Comparison of ENCODE assay signal across 9 mouse cellular contexts in genomic region chr16:59559300-59560200, GRCm38 (mm10). TPM values are rescaled to one million over a fixed set of nuclear protein-coding genes. Genes with fewer than 3 reads are reported as not detected.
DNase-seq lines count a peak whose midpoint lies in the region; ATAC-seq and TF ChIP-seq lines count a peak whose summit lies in the region.
"Had no signal": no experiment of that assay in that cellular context is flagged by ENCODE, and none has a peak within 500 bp of the region (broad histone marks: within the 10 kb centered on the region; RNA-seq: fewer than 3 reads in every experiment).

No protein-coding gene starts in this region.

- no peak for DNase-seq in hindbrain, postnatal 0 days (ENCODE audit: low spot score)
- no peak for DNase-seq in intestine, embryonic 14.5 days (ENCODE audit: low spot score)
- peak; percentile 80 for DNase-seq in lung, embryonic 14.5 days
- no peak for DNase-seq in cerebellum, postnatal 10 days
- DNase-seq in midbrain, postnatal 0 days (ENCODE audit: low spot score): no peak
- DNase-seq in spleen, postnatal 10 days (ENCODE audit: low spot score in 2 of 2): no peak
- DNase-seq: cerebellum, postnatal 25 days had no signal

- no peaks in the 10 kb centered on the region for H3K4me1 ChIP-seq in hindbrain, embryonic 16.5 days (ENCODE audit: control insufficient read depth, insufficient read depth, low read depth, low read length)
- no peaks in the 10 kb centered on the region for H3K4me1 ChIP-seq in hindbrain, postnatal 0 days (ENCODE audit: insufficient read depth, low read length)
- no peaks in the 10 kb centered on the region; the same call in none of the 2 replicates for H3K4me1 ChIP-seq in intestine, embryonic 14.5 days (replicated peaks; ENCODE audit: control insufficient read depth, insufficient read depth, low read length)
- H3K4me1 ChIP-seq in lung, embryonic 14.5 days (ENCODE audit: insufficient read depth): no peaks in the 10 kb centered on the region
- peaks cover 3% of the 10 kb centered on the region; the same call in 1 of the 2 replicates for H3K4me1 ChIP-seq in stomach, embryonic 14.5 days (ENCODE audit: control insufficient read depth, insufficient read depth, low read length)
- no peaks in the 10 kb centered on the region for H3K4me1 ChIP-seq in midbrain, postnatal 0 days (ENCODE audit: insufficient read depth, low read length)

- no peaks in the 10 kb centered on the region for H3K9me3 ChIP-seq in hindbrain, embryonic 16.5 days (ENCODE audit: control insufficient read depth, low read length)
- H3K9me3 ChIP-seq in hindbrain, postnatal 0 days (ENCODE audit: low read length): no peaks in the 10 kb centered on the region
- no peaks in the 10 kb centered on the region for H3K9me3 ChIP-seq in intestine, embryonic 14.5 days (ENCODE audit: control insufficient read depth, low read length)
- no peaks in the 10 kb centered on the region for H3K9me3 ChIP-seq in lung, embryonic 14.5 days (ENCODE audit: low read depth, low read length)
- H3K9me3 ChIP-seq in stomach, embryonic 14.5 days (ENCODE audit: control insufficient read depth, low read depth, low read length): no peaks in the 10 kb centered on the region
- H3K9me3 ChIP-seq in midbrain, postnatal 0 days (ENCODE audit: low read length): no peaks in the 10 kb centered on the region

- no peak for TF ChIP-seq CTCF in hindbrain, postnatal 0 days (IDR thresholded peaks at IDR 0.05; ENCODE audit: low read depth)
- no peak for TF ChIP-seq CTCF in lung, embryonic 14.5 days (IDR thresholded peaks at IDR 0.05; ENCODE audit: low read depth)
- TF ChIP-seq CTCF in midbrain, postnatal 0 days (IDR thresholded peaks at IDR 0.05): no peak

- H3K27me3 ChIP-seq in hindbrain, embryonic 16.5 days (replicated peaks; ENCODE audit: control insufficient read depth, insufficient read depth, low read length): no peaks in the 10 kb centered on the region
- H3K27me3 ChIP-seq in hindbrain, postnatal 0 days (ENCODE audit: insufficient read depth, low read length): no peaks in the 10 kb centered on the region
- no peaks in the 10 kb centered on the region for H3K27me3 ChIP-seq in intestine, embryonic 14.5 days (replicated peaks; ENCODE audit: control insufficient read depth, insufficient read depth, low read length)
- no peaks in the 10 kb centered on the region for H3K27me3 ChIP-seq in lung, embryonic 14.5 days (ENCODE audit: insufficient read depth, low read length)
- no peaks in the 10 kb centered on the region for H3K27me3 ChIP-seq in stomach, embryonic 14.5 days (ENCODE audit: control insufficient read depth, insufficient read depth, low read length)
- no peaks in the 10 kb centered on the region for H3K27me3 ChIP-seq in midbrain, postnatal 0 days (ENCODE audit: insufficient read depth, low read length)

- no peak overlapping the region for H3K9ac ChIP-seq in hindbrain, embryonic 16.5 days (ENCODE audit: low read depth, low read length)
- no peak overlapping the region for H3K9ac ChIP-seq in hindbrain, postnatal 0 days (replicated peaks; ENCODE audit: low read length)
- no peak overlapping the region for H3K9ac ChIP-seq in intestine, embryonic 14.5 days (ENCODE audit: low read length)
- no peak overlapping the region for H3K9ac ChIP-seq in lung, embryonic 14.5 days
- no peak overlapping the region for H3K9ac ChIP-seq in stomach, embryonic 14.5 days (replicated peaks; ENCODE audit: low read depth, low read length)
- no peak overlapping the region for H3K9ac ChIP-seq in midbrain, postnatal 0 days (replicated peaks; ENCODE audit: low read length, poor library complexity, severe bottlenecking)

- H3K4me2 ChIP-seq in hindbrain, embryonic 16.5 days (ENCODE audit: low read length): no peak overlapping the region
- no peak overlapping the region for H3K4me2 ChIP-seq in hindbrain, postnatal 0 days (ENCODE audit: low read depth, low read length)
- no peak overlapping the region for H3K4me2 ChIP-seq in intestine, embryonic 14.5 days (ENCODE audit: low read length)
- H3K4me2 ChIP-seq in lung, embryonic 14.5 days: no peak overlapping the region
- H3K4me2 ChIP-seq in stomach, embryonic 14.5 days (replicated peaks; ENCODE audit: low read depth, low read length): no peak overlapping the region
- no peak overlapping the region for H3K4me2 ChIP-seq in midbrain, postnatal 0 days (ENCODE audit: low read depth, low read length, poor library complexity, severe bottlenecking)

- ATAC-seq in hindbrain, embryonic 16.5 days: peak; percentile 30; the same call in 1 of the 2 replicates
- no peak for ATAC-seq in hindbrain, postnatal 0 days
- no peak for ATAC-seq in intestine, embryonic 14.5 days (replicated peaks; ENCODE audit: low FRiP score, low TSS enrichment, low read depth)
- peak; percentile 89 for ATAC-seq in lung, embryonic 14.5 days (ENCODE audit: insufficient read depth)
- 0 out of 2 replicates have a peak, but pooled peaks have one; percentile 49 for ATAC-seq in stomach, embryonic 14.5 days (ENCODE audit: insufficient number of reproducible peaks, insufficient read depth, low FRiP score, low read depth)
- ATAC-seq in midbrain, postnatal 0 days (ENCODE audit: low FRiP score): no peak

- 70% methylated on average over 22 of the region's 22 CpGs for WGBS in hindbrain, embryonic 16.5 days
- 71% methylated on average over 22 of the region's 22 CpGs for WGBS in hindbrain, postnatal 0 days
- 45% methylated on average over 22 of the region's 22 CpGs for WGBS in intestine, embryonic 14.5 days
- WGBS in lung, embryonic 14.5 days: 31% methylated on average over 22 of the region's 22 CpGs
- WGBS in stomach, embryonic 14.5 days: 37% methylated on average over 22 of the region's 22 CpGs
- 85% methylated on average over 22 of the region's 22 CpGs for WGBS in midbrain, postnatal 0 days

- no peak overlapping the region for H3K4me3 ChIP-seq in hindbrain, embryonic 16.5 days (ENCODE audit: low read length)
- no peak overlapping the region for H3K4me3 ChIP-seq in hindbrain, postnatal 0 days (ENCODE audit: low read length)
- H3K4me3 ChIP-seq in intestine, embryonic 14.5 days (ENCODE audit: low read depth, low read length): no peak overlapping the region
- H3K4me3 ChIP-seq in lung, embryonic 14.5 days (ENCODE audit: low read depth, low read length): no peak overlapping the region
- no peak overlapping the region for H3K4me3 ChIP-seq in stomach, embryonic 14.5 days (ENCODE audit: low read depth, low read length)
- H3K4me3 ChIP-seq in midbrain, postnatal 0 days (ENCODE audit: low read depth, low read length): no peak overlapping the region

- H3K36me3 ChIP-seq in hindbrain, embryonic 16.5 days (ENCODE audit: control insufficient read depth, insufficient read depth, low read length): no peaks in the 10 kb centered on the region
- no peaks in the 10 kb centered on the region for H3K36me3 ChIP-seq in hindbrain, postnatal 0 days (ENCODE audit: insufficient read depth, low read length)
- no peaks in the 10 kb centered on the region for H3K36me3 ChIP-seq in intestine, embryonic 14.5 days (ENCODE audit: control insufficient read depth, insufficient read depth, low read length)
- H3K36me3 ChIP-seq in lung, embryonic 14.5 days (ENCODE audit: insufficient read depth): peaks cover 10% of the 10 kb centered on the region; the same call in 1 of the 2 replicates
- H3K36me3 ChIP-seq in stomach, embryonic 14.5 days (ENCODE audit: control insufficient read depth, insufficient read depth, low read length): peaks cover 2% of the 10 kb centered on the region
- no peaks in the 10 kb centered on the region for H3K36me3 ChIP-seq in midbrain, postnatal 0 days (ENCODE audit: insufficient read depth, low read length)

- no peak overlapping the region for H3K27ac ChIP-seq in hindbrain, embryonic 16.5 days (ENCODE audit: low read depth, low read length)
- no peak overlapping the region for H3K27ac ChIP-seq in hindbrain, postnatal 0 days
- H3K27ac ChIP-seq in intestine, embryonic 14.5 days (ENCODE audit: low read depth): peak overlapping the region; percentile 70; the same call in 1 of the 2 replicates
- H3K27ac ChIP-seq in lung, embryonic 14.5 days (ENCODE audit: low read depth): peak overlapping the region; percentile 60
- peak overlapping the region; percentile 77 for H3K27ac ChIP-seq in stomach, embryonic 14.5 days (ENCODE audit: low read length)
- no peak overlapping the region for H3K27ac ChIP-seq in midbrain, postnatal 0 days (ENCODE audit: low read depth, low read length)

RNA-seq across cellular contexts. Expression of gene Crybg3, which starts 41.2 kb away (rescaled TPM):
- 2.0 and 3.0 TPM in 2 replicates for polyA plus RNA-seq in hindbrain, embryonic 16.5 days (2015; fragmentation: Nextera tagmentation; extraction: Ambion mirVana)
- total RNA-seq in hindbrain, postnatal 0 days (2014; rRNA removed): 5.9 and 6.5 TPM in 2 replicates
- 1.4 and 2.1 TPM in 2 replicates for polyA plus RNA-seq in hindbrain, postnatal 0 days (2015; fragmentation: Nextera tagmentation; extraction: Ambion mirVana)
- 9.8 and 15.1 TPM in 2 replicates for polyA plus RNA-seq in intestine, embryonic 14.5 days (2014; fragmentation: Nextera tagmentation; extraction: Ambion mirVana)
- polyA plus RNA-seq in lung, embryonic 14.5 days (2014; fragmentation: Nextera tagmentation; extraction: Ambion mirVana): 9.7 and 10.6 TPM in 2 replicates
- polyA plus RNA-seq in stomach, embryonic 14.5 days (2014; fragmentation: Nextera tagmentation; extraction: Ambion mirVana): 16.8 and 18.4 TPM in 2 replicates
- total RNA-seq in midbrain, postnatal 0 days (2014; rRNA removed): 3.3 and 4.0 TPM in 2 replicates
- 0.69 and 1.1 TPM in 2 replicates for polyA plus RNA-seq in midbrain, postnatal 0 days (2015; fragmentation: Nextera tagmentation; extraction: Ambion mirVana)

Comparison
In these comparisons a context has a peak if more than half of its experiments do, and no peak if none do; other contexts are left out.
1. ATAC-seq: peak in hindbrain, embryonic 16.5 days (single experiment), lung, embryonic 14.5 days (single experiment) and stomach, embryonic 14.5 days (single experiment); none in hindbrain, postnatal 0 days (single experiment), intestine, embryonic 14.5 days (single experiment) and midbrain, postnatal 0 days (single experiment).
2. H3K27ac ChIP-seq: peak in intestine, embryonic 14.5 days (single experiment), lung, embryonic 14.5 days (single experiment) and stomach, embryonic 14.5 days (single experiment); none in hindbrain, embryonic 16.5 days (single experiment), hindbrain, postnatal 0 days (single experiment) and midbrain, postnatal 0 days (single experiment).